In the genomic region with DNA sequence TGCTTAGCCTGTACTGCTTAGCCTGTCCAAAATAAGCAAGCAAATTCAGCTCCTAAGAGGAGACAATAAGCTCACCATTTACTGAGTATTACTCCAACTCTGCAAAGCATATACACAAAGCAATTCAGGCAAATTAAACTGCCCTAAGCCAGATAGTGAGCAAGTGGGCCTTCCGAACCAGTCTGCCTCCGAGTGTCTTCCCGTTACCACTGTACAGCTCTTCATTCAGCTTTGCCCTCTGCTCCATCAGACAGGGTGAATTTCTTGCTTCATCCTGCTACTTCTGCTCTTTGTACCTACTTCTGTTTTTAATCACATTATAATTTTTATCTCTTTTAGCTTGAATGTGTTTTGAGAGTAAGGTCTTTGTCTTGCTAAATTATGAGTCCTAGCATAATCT, we compare ENCODE assay signal across 8 mouse cellular contexts. TPM values are rescaled to one million over a fixed set of nuclear protein-coding genes. Genes with fewer than 3 reads are reported as not detected.
A peak's percentile ranks its signal among the peaks of the same experiment; 100 is the strongest.
DNase-seq lines count a peak whose midpoint lies in the region; ATAC-seq lines count a peak whose summit lies in the region.
"Had no signal": no experiment of that assay in that cellular context is flagged by ENCODE, and none has a peak within 500 bp of the region (broad histone marks: within the 10 kb centered on the region; RNA-seq: fewer than 3 reads in every experiment).

No protein-coding gene starts in this region.

- no peaks in the 10 kb centered on the region for H3K9me3 ChIP-seq in neural tube, embryonic 11.5 days (ENCODE audit: control insufficient read depth, low read length)
- no peaks in the 10 kb centered on the region for H3K9me3 ChIP-seq in hindbrain, embryonic 10.5 days

- H3K36me3 ChIP-seq in neural tube, embryonic 11.5 days (ENCODE audit: control insufficient read depth, insufficient read depth, low read length): no peaks in the 10 kb centered on the region
- H3K36me3 ChIP-seq in hindbrain, embryonic 10.5 days: no peaks in the 10 kb centered on the region

- WGBS in neural tube, embryonic 11.5 days: 79% methylated on average over 3 of the region's 3 CpGs
- 88% methylated on average over 3 of the region's 3 CpGs for WGBS in hindbrain, embryonic 10.5 days

- DNase-seq in neural tube, embryonic 11.5 days (ENCODE audit: low spot score): no peak
- no peak for DNase-seq in neural tube, embryonic 10.5 days (ENCODE audit: extremely low spot score, low spot score)
- DNase-seq in hindbrain, embryonic 10.5 days (ENCODE audit: low spot score): no peak
- no peak for DNase-seq in gastrocnemius, postnatal 25 days
- DNase-seq in urinary bladder, adult 2 months (ENCODE audit: low spot score): no peak
- DNase-seq: cerebellum, postnatal 36 days had no signal

- H3K4me2 ChIP-seq in neural tube, embryonic 11.5 days (ENCODE audit: low read depth): peak overlapping the region; percentile 29

- no peak for ATAC-seq in neural tube, embryonic 11.5 days (ENCODE audit: insufficient read depth, low FRiP score, low TSS enrichment)
- peak; percentile 40 for ATAC-seq in megakaryocyte, adult 5-6 weeks (ENCODE audit: poor library complexity, severe bottlenecking)
- no peak for ATAC-seq in inflammation-experienced regulatory T-cells, adult 6 months

- 0 out of 2 replicates have a peak, but pooled peaks cover 4% of the 10 kb centered on the region for H3K4me1 ChIP-seq in neural tube, embryonic 11.5 days (ENCODE audit: control insufficient read depth, insufficient read depth, low read length)
- peaks cover 19% of the 10 kb centered on the region for H3K4me1 ChIP-seq in hindbrain, embryonic 10.5 days (replicated peaks)

- H3K4me3 ChIP-seq in neural tube, embryonic 11.5 days (ENCODE audit: low read depth, low read length): no peak overlapping the region
- peak overlapping the region; percentile 5; the same call in 1 of the 2 replicates for H3K4me3 ChIP-seq in hindbrain, embryonic 10.5 days

- H3K27ac ChIP-seq in neural tube, embryonic 11.5 days (ENCODE audit: low read depth, low read length): no peak overlapping the region
- H3K27ac ChIP-seq in hindbrain, embryonic 10.5 days: no peak overlapping the region

- H3K9ac ChIP-seq in neural tube, embryonic 11.5 days (ENCODE audit: low read length): no peak overlapping the region

- H3K27me3 ChIP-seq in neural tube, embryonic 11.5 days (ENCODE audit: control insufficient read depth, insufficient read depth, low read length): no peaks in the 10 kb centered on the region
- peaks cover 6% of the 10 kb centered on the region; the same call in 1 of the 2 replicates for H3K27me3 ChIP-seq in hindbrain, embryonic 10.5 days (ENCODE audit: insufficient read depth, poor library complexity, severe bottlenecking)

RNA-seq across cellular contexts. Expression of a gene that starts 1.9 kb away (rescaled TPM):
- polyA plus RNA-seq in neural tube, embryonic 11.5 days (2014; fragmentation: Nextera tagmentation; extraction: Ambion mirVana): 24.5 and 25.9 TPM in 2 replicates
- 12.0 and 14.5 TPM in 2 replicates for polyA plus RNA-seq in hindbrain, embryonic 10.5 days (2016; fragmentation: Nextera tagmentation; extraction: Ambion mirVana)
- 34.9 and 41.4 TPM in 2 replicates for total RNA-seq in megakaryocyte, adult 5-6 weeks (2015)
- 26.7 and 31.3 TPM in 2 replicates for total RNA-seq in megakaryocyte, adult 5-6 weeks (2017)
- polyA plus RNA-seq in inflammation-experienced regulatory T-cells, adult 6 months (2017; shearing (Covaris generic)): 10 to 100 TPM in 2 of 3 experiments, 1 to 10 TPM in 1; 8.4 to 13.6 (median 11.5) TPM
- 10 to 100 TPM; 22.0 to 23.6 TPM for total RNA-seq in gastrocnemius, postnatal 25 days (2021)
- polyA plus RNA-seq in urinary bladder, adult 2 months (2012; rRNA removed): 4.0 and 5.3 TPM in 2 replicates
